Mouse (Mus musculus): ENCODE measurements around the gene Cdk15. TPM values are rescaled to one million over a fixed set of nuclear protein-coding genes. Genes with fewer than 3 reads are reported as not detected.
A peak's percentile ranks its signal among the peaks of the same experiment; 100 is the strongest.

The Cdk15 gene
- total and polyA plus RNA-seq, 2 experiments, result not detected

DNA sequence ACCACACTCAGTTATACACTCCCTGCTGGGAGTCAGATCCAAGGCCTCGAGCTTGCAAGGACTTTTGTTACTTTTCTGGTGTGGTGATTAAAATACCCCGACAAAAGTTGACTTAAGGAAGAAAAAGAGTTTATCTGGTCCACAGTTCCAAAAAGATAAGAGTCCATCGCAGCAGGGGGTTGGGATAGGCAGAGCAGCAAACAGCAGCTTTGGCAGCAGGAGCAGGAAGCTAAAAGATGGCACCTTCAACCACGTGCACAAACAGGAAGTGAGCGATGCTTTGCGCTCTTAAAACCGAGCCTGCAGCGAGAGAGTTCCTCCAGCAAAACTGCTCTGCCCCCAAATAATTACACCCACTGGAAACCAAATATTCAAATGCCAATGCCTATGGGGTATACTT, 12.2 kb downstream of the Cdk15 start:
- 55% methylated on average over 8 of the region's 8 CpGs for WGBS

DNA sequence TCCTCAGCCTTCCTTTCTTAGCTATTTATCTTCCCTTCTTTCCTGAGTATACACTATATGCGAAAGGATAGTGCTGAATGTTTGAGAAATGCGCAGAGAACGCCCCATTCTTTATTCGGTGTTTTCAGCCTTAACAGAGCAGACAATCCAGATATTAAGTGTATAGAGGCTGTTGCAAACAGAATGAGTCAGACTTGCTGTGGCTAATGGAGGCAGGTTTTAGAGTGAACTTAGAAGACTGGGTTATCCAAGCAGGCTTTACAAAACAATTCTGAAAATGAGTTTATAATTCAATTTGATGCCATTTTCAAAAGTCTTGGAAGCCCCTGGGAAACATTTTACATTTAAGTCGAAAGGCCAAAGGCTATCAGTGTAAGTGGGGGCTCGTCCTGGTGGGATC, 12.8 kb downstream of the Cdk15 start:
- Histone ChIP-seq H3K27ac (replicated peaks; ENCODE audit: insufficient read depth, low read depth, low read length) (no peak overlapping the region), H3K4me3 (ENCODE audit: insufficient read depth, low read depth, low read length) (no peak overlapping the region), H3K9ac (ENCODE audit: low read depth, low read length) (no peak overlapping the region), H3K79me2 (ENCODE audit: control insufficient read depth, insufficient read depth, low read length) (no peaks in the 10 kb centered on the region), H3K36me3 (ENCODE audit: control insufficient read depth, insufficient read depth, low read length) (no peaks in the 10 kb centered on the region), H3K27me3 (ENCODE audit: control insufficient read depth, insufficient read depth, low read length) (no peaks in the 10 kb centered on the region), H3K4me1 (ENCODE audit: control insufficient read depth, insufficient read depth, low read length) (no peaks in the 10 kb centered on the region)
- 87% methylated on average over 6 of the region's 6 CpGs for whole genome bisulfite sequencing
- DNase-seq (ENCODE audit: extremely low read depth, low read depth, low spot score), result no peak
- no peak for TF ChIP-seq POLR2A (IDR thresholded peaks at IDR 0.05; ENCODE audit: extremely low read depth, insufficient read depth, low read length)
- TF ChIP-seq CTCF (IDR thresholded peaks at IDR 0.05; ENCODE audit: low read depth, low read length), result no peak

More for the DNA sequence above, 12.2 kb downstream of the Cdk15 start:
- Histone ChIP-seq H3K4me1 (ENCODE audit: control insufficient read depth, insufficient read depth, low read length) (no peaks in the 10 kb centered on the region), H3K36me3 (ENCODE audit: control insufficient read depth, insufficient read depth, low read length) (no peaks in the 10 kb centered on the region), H3K27ac (replicated peaks; ENCODE audit: insufficient read depth, low read depth, low read length) (no peak overlapping the region), H3K27me3 (ENCODE audit: control insufficient read depth, insufficient read depth, low read length) (no peaks in the 10 kb centered on the region), H3K9ac (ENCODE audit: low read depth, low read length) (no peak overlapping the region), H3K79me2 (ENCODE audit: control insufficient read depth, insufficient read depth, low read length) (no peaks in the 10 kb centered on the region), H3K4me3 (ENCODE audit: insufficient read depth, low read depth, low read length) (no peak overlapping the region)
- no peak for TF ChIP-seq CTCF (IDR thresholded peaks at IDR 0.05; ENCODE audit: low read depth, low read length)
- TF ChIP-seq POLR2A (IDR thresholded peaks at IDR 0.05; ENCODE audit: extremely low read depth, insufficient read depth, low read length), result no peak
- DNase-seq (ENCODE audit: extremely low read depth, low read depth, low spot score), result no peak

DNA sequence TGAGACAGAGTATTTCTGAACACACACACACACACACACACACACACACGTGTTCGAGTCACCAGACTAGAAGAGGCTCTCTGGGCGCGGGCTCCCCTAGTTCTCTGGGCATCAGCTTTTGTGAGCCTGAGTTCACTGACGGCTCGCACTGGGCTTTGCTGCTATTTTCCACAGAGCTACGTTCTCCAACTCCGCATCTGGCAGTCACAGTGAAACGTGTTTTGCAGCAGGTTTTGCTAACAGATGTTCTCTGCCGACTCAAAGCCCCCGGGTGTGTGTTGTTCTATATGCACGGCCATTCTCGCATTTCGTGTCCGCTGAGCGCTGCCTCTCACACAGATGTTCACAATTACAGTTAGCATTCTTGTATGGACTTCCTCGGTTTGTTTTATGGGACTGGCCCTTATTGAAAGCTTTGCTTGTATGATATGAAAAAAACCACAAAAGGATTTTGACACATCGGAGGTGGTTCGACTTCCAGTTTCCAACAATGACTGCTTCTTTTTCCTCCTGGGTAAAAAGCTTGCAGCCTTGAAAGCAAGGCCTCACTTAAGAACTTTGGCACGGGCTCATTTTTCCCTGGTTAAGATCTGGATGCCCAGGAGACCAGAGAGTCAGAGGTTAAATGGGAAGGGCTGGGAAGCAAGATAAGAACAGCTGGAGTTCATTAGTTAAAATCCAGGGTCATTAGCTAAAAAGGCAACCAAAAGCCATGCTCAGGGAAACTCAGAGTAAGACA, 13.4 kb downstream of the Cdk15 start:
- WGBS, result 84% methylated on average over 20 of the region's 20 CpGs
- no peak overlapping the region for H3K4me3 ChIP-seq (ENCODE audit: insufficient read depth, low read depth, low read length)

DNA sequence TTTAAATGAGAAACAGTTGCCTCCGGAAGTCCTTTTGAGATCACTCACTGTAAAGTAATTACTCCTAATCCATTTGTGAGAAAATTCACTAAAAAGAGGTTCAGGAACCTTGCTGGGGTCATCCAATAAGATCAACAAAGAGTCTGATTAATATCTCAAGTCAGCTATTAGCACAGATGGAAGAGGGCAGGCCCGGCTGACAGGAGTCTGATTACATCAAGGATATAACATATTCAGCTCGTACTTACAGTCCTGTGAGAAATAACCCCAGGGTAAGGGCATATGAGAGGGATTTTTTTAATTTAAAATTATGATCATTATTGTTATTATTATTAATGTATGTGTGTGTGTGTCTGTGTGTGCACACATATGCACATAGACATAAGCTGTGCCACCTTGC, 15.5 kb downstream of the Cdk15 start:
- Histone ChIP-seq H3K36me3 (ENCODE audit: control insufficient read depth, insufficient read depth, low read length) (no peaks in the 10 kb centered on the region), H3K27ac (replicated peaks; ENCODE audit: insufficient read depth, low read depth, low read length) (no peak overlapping the region), H3K4me1 (ENCODE audit: control insufficient read depth, insufficient read depth, low read length) (no peaks in the 10 kb centered on the region), H3K9ac (ENCODE audit: low read depth, low read length) (no peak overlapping the region), H3K79me2 (ENCODE audit: control insufficient read depth, insufficient read depth, low read length) (no peaks in the 10 kb centered on the region), H3K27me3 (ENCODE audit: control insufficient read depth, insufficient read depth, low read length) (0 out of 2 replicates have a peak, but pooled peaks cover 4% of the 10 kb centered on the region), H3K4me3 (ENCODE audit: insufficient read depth, low read depth, low read length) (no peak overlapping the region)
- TF ChIP-seq CTCF (IDR thresholded peaks at IDR 0.05; ENCODE audit: low read depth, low read length) (no peak), POLR2A (IDR thresholded peaks at IDR 0.05; ENCODE audit: extremely low read depth, insufficient read depth, low read length) (no peak)
- DNase-seq (ENCODE audit: extremely low read depth, low read depth, low spot score), result no peak
- 89% methylated on average over 3 of the region's 3 CpGs for whole genome bisulfite sequencing

More for the DNA sequence above, 13.4 kb downstream of the Cdk15 start:
- H3K4me1 ChIP-seq (ENCODE audit: control insufficient read depth, insufficient read depth, low read length), result no peaks in the 10 kb centered on the region
- H3K79me2 ChIP-seq (ENCODE audit: control insufficient read depth, insufficient read depth, low read length), result no peaks in the 10 kb centered on the region
- no peak overlapping the region for H3K27ac ChIP-seq (replicated peaks; ENCODE audit: insufficient read depth, low read depth, low read length)
- TF ChIP-seq CTCF (IDR thresholded peaks at IDR 0.05; ENCODE audit: low read depth, low read length), result no peak
- TF ChIP-seq POLR2A (IDR thresholded peaks at IDR 0.05; ENCODE audit: extremely low read depth, insufficient read depth, low read length), result no peak
- no peak overlapping the region for H3K9ac ChIP-seq (ENCODE audit: low read depth, low read length)
- H3K36me3 ChIP-seq (ENCODE audit: control insufficient read depth, insufficient read depth, low read length), result no peaks in the 10 kb centered on the region
- no peak for DNase-seq (ENCODE audit: extremely low read depth, low read depth, low spot score)
- 0 out of 2 replicates have a peak, but pooled peaks cover under 1% of the 10 kb centered on the region for H3K27me3 ChIP-seq (ENCODE audit: control insufficient read depth, insufficient read depth, low read length)

DNA sequence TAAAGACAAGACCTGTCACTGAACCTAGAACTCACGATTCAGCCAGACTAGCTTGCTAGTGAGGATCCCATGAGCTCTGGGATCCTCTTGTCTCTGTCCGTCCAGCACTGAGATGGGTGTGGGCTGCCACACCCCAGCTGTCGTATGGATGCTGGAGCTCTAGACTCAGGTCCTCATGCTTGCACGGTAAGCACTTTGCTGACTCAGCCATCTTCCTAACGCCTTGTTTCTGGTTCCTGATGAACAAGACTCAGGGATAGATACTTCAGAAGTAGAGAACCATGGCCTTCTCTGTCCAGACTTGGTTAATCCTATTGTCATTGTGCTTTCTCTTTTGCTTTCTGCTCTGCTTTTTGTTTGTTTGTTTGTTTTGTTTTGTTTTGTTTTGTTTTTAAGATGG, 29.2 kb downstream of the Cdk15 start:
- H3K36me3 ChIP-seq (ENCODE audit: control insufficient read depth, insufficient read depth, low read length), result no peaks in the 10 kb centered on the region
- WGBS, result 86% methylated on average over 5 of the region's 5 CpGs
- no peak for DNase-seq (ENCODE audit: extremely low read depth, low read depth, low spot score)
- H3K4me3 ChIP-seq (ENCODE audit: insufficient read depth, low read depth, low read length), result no peak overlapping the region
- TF ChIP-seq POLR2A (IDR thresholded peaks at IDR 0.05; ENCODE audit: extremely low read depth, insufficient read depth, low read length), result no peak
- no peak for TF ChIP-seq CTCF (IDR thresholded peaks at IDR 0.05; ENCODE audit: low read depth, low read length)
- H3K4me1 ChIP-seq (ENCODE audit: control insufficient read depth, insufficient read depth, low read length), result no peaks in the 10 kb centered on the region
- H3K79me2 ChIP-seq (ENCODE audit: control insufficient read depth, insufficient read depth, low read length), result no peaks in the 10 kb centered on the region
- H3K27ac ChIP-seq (replicated peaks; ENCODE audit: insufficient read depth, low read depth, low read length), result no peak overlapping the region
- no peak overlapping the region for H3K9ac ChIP-seq (ENCODE audit: low read depth, low read length)
- no peaks in the 10 kb centered on the region for H3K27me3 ChIP-seq (ENCODE audit: control insufficient read depth, insufficient read depth, low read length)

DNA sequence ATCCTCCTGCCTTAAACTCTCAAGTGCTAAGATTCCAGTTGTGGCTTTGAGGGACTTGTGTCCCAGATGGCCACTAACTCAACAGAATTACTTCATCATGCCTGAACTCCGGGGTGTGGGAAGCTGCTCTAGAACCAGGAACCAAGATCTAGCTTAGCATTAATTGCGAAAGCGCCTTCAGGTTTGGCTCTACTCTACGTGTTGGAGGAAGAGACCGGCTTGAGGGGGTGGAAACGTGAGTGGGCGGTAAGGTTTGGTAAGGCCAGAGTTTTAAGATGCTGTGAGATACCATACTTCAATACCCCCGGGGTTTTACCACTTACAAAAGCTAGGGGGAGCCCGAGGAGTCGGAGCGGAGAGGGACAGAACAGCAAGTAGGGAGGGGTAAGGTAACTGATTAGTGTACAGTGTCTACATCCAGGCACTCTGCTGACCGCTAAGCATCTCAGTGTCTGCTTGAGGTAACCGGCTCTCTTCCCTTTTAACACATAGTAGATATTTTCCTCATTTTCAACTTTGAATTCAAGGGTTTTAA, 29.7 kb downstream of the Cdk15 start:
- H3K4me3 ChIP-seq (ENCODE audit: insufficient read depth, low read depth, low read length), result no peak overlapping the region
- H3K9ac ChIP-seq (ENCODE audit: low read depth, low read length), result no peak overlapping the region
- no peaks in the 10 kb centered on the region for H3K36me3 ChIP-seq (ENCODE audit: control insufficient read depth, insufficient read depth, low read length)
- TF ChIP-seq POLR2A (IDR thresholded peaks at IDR 0.05; ENCODE audit: extremely low read depth, insufficient read depth, low read length), result no peak
- peak; percentile 57 for TF ChIP-seq CTCF (IDR thresholded peaks at IDR 0.05; ENCODE audit: low read depth, low read length)
- H3K79me2 ChIP-seq (ENCODE audit: control insufficient read depth, insufficient read depth, low read length), result no peaks in the 10 kb centered on the region
- WGBS, result 69% methylated on average over 13 of the region's 13 CpGs
- no peaks in the 10 kb centered on the region for H3K4me1 ChIP-seq (ENCODE audit: control insufficient read depth, insufficient read depth, low read length)
- peak; percentile 30 for DNase-seq (ENCODE audit: extremely low read depth, low read depth, low spot score)
- H3K27ac ChIP-seq (replicated peaks; ENCODE audit: insufficient read depth, low read depth, low read length), result no peak overlapping the region
- H3K27me3 ChIP-seq (ENCODE audit: control insufficient read depth, insufficient read depth, low read length), result no peaks in the 10 kb centered on the region
